Mouse (Mus musculus): Measurements from ENCODE around the gene Gbp2b. TPM values are rescaled to one million over a fixed set of nuclear protein-coding genes. Genes with fewer than 3 reads are reported as not detected.
"Not testable (repeated sequence)": the region's sequence is repeated elsewhere in the genome, so short reads cannot be mapped to it uniquely, and the experiment has no call there.

Gene Gbp2b
- under 1 TPM; 0.20 to 0.26 TPM for total RNA-seq (2021)
- long read RNA-seq, experiment 1, partial matches to known transcripts: 1 of 1 reads
- long read RNA-seq, experiment 1, other reads (novel, unspliced or antisense): 0 of 1 reads
- long read RNA-seq, experiment 2: 0 reads

DNA sequence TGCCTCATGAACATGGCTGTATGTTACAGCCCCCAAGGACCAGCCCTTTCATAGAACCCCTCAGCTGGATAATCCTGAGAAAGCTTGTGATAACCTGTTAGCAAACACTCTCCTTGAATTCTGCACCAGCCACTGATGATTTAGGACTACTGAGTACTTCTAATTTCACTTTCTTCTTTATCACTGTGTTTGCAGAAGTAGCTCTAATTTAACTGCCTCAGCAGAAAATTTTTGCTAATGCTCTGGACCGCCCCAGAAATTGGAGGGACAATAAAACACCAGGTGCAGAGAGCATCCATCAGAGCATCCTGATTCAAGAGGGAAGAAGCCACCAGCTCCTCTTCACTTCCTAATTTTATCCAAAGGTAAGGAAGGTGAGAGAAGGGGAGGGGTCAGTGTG lies at the start of gene Gbp2b:
Gene Gbp2b, plus strand, starts transcription at position 301 of the 400 bp plus-strand sequence.
- no peak for DNase-seq

- peak in 1 of 2 experiments; percentile 7 for DNase-seq
These were observed 48.0 kb upstream of the Gbp2b start for GRCm38 (mm10) chr3:142546690-142547089.

GRCm38 (mm10) chr3:142550052-142550676 lies 44.5 kb upstream of the Gbp2b start:
- DNase-seq: no peak

DNA sequence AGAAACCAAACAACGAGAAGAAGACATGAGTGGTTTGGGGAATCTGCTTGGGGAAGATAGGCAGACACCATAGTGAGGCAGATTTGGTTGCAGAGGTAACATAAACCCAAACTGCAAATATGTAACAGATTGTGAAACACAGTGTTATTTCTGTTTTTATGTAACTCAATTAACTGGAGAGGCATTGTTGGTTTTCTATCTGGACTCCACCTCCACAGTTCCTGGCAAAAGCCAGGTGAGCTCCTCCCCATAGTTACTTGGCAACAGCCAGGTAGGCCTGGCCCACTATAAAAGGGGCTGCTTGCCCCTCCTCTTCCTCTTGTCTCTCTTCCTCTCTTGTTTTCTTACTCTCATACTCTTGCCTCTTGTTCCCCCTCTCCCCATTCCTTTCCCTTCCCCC lies 40.0 kb upstream of the Gbp2b start:
- no peak for DNase-seq

- no peak for DNase-seq
These were observed 39.0 kb upstream of the Gbp2b start for GRCm38 (mm10) chr3:142555623-142556022.

DNA sequence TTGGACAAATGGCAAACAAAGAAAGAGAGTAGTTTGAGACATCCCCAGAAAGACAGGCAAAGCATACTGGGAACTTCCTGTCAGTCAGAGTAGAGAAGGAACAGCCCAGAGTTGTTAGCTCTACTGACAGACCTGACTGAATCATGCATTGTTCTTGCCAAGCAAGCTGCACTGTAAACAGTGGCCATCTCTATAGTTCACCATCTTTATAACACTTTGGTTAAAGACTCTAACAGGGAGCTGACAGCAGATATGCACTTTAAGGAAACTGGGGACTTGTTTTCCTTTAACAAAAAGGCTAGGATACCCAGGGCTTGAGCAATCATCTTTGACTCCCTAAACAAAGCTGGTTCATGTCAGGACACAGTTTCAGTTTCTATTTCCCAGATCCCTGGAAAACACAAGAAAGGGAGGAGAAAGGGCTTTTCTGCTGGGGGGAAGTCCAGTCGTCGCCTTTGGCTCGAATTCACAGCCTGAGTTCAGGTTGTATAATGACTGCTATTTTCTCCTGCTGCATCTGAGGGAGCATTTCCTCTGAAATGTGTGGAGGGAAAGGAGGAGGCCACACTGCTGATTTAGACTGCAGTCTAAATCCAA lies 34.9 kb upstream of the Gbp2b start, which contains the start of gene Gbp3:
Gene Gbp3, plus strand, starts transcription at position 395 of the 597 bp plus-strand sequence.
- peak; percentile 10 to 45 for DNase-seq

- peak; percentile 92 to 93 for DNase-seq
These were observed 34.2 kb upstream of the Gbp2b start for GRCm38 (mm10) chr3:142560296-142560948.

DNA sequence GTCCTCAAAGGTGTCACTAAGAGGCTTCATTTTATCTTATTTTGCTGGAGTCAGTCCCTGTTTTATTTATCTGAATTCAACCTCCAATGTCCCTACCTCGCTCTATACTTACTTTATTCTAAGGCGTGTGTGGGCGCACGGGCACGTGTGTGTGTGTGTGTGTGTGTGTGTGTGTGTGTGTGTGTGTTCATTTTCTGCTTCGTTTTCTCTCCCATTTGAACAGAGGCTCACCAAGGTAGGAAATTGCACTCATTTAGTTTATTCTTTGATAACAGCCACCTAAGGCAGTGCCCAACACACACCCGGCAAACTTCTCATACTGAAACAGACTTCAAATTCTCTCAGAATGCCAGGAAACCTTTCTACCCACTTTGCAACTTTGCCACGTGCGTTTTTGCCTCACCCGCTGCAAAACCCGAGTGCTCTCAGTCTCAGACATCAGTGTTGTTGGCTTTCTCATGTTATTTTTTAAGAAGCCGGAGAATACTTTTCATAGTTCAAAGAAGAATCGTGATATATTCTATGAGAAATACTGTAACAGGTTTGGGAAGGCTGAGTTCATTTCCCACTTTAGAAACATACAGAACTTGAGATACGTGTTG lies 33.5 kb upstream of the Gbp2b start:
- no peak for DNase-seq

GRCm38 (mm10) chr3:142561666-142562065 lies 33.0 kb upstream of the Gbp2b start:
- DNase-seq: no peak

GRCm38 (mm10) chr3:142567490-142567889 lies 27.2 kb upstream of the Gbp2b start:
- not testable (repeated sequence) for DNase-seq

DNA sequence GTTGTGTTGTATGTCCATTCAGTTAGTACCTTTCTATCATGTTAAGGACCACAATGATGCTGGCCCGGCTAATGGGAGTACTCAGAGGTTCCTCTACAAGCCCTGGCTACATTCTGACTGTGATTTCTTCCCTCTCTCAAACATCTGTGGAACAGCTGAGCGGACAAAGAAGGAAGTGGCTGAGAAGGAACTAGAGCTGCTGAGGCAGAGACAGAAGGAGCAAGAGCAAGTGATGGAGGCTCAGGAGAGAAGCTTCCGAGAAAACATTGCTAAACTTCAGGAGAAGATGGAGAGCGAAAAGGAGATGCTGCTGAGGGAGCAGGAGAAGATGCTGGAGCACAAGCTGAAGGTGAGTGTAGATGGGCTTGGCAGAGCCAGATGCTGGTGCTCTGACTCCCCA lies 23.9 kb upstream of the Gbp2b start:
- no peak for DNase-seq

GRCm38 (mm10) chr3:142577108-142577507 lies 17.5 kb upstream of the Gbp2b start:
- DNase-seq: no peak

DNA sequence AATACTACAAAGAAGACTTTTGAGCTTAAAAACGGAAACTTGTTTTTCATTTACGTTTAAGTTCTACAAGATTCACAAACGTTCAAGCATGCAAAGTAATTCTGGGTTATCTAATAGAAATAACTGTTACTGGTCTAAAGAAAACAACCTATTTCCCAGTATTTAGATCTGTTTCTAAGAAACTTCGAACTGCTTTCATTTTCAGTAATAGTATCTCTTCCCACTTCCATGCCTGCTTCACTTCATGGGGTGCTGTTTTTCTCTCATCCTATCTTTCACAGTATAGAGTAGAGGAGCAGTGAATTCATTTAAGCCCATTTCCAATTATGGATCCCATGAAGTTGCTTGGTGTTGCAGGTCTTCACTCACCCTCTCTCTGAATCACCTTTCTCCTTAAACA lies 16.3 kb upstream of the Gbp2b start:
- DNase-seq: no peak

GRCm38 (mm10) chr3:142583067-142583466 lies 11.6 kb upstream of the Gbp2b start:
- DNase-seq: no peak

DNA sequence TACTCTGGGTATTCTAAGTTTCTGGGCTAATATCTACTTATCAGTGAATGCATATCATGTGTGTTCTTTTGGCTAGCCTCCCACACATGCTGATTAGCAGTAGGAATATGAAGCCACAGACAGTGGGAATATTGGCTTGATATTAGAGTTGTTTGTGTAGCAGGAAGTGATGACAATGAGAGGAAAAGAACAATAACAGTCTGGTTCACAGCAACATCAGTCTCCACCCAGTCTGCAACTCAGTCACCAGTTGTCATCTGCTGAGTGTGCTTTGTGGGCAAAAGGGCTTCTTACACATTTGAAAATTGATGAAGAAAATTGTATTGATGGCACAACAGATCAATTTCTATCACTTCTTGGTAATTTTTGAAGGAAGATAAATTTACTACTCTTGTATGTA lies 7.3 kb upstream of the Gbp2b start:
- DNase-seq: no peak

- DNase-seq: no peak
These were observed 5.8 kb upstream of the Gbp2b start for GRCm38 (mm10) chr3:142588888-142589287.

- no peak for DNase-seq
These were observed 4.1 kb upstream of the Gbp2b start for GRCm38 (mm10) chr3:142590431-142591067.

- no peak for DNase-seq
These were observed 3.3 kb downstream of the Gbp2b start for GRCm38 (mm10) chr3:142597923-142598322.

- no peak for DNase-seq
These were observed 7.0 kb downstream of the Gbp2b start for GRCm38 (mm10) chr3:142601675-142602074.

GRCm38 (mm10) chr3:142618658-142619057 lies 24.0 kb downstream of the Gbp2b start:
- DNase-seq: no peak

DNA sequence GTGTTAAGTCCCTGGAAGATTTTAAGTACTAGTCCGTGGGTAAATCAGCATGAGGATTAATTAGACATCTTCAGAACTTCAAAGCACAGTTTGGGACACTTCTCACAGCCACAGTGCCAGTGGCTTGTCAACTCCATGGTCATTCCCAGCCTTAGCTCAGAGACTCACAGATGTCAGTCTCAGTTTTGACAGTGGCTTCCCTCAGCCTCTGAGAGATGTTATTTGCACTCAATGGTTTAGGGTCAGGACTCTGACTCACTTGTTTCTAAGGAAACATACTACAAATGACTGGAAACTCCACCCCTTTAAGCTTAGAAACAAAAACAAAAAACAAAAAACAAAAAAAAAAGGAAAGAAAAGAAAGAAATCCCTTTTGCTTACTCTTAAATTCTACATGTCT lies 25.0 kb downstream of the Gbp2b start:
- no peak for DNase-seq

All from adrenal gland, postnatal 36 days (tissue).